Mouse (Mus musculus) limb, embryonic 14.5 days (tissue): ENCODE data around the gene Rubcn. TPM values are rescaled to one million over a fixed set of nuclear protein-coding genes. Genes with fewer than 3 reads are reported as not detected.

Experiments used
- ATAC-seq: fragments of 200-750 bp; cut with Nextera tagmentation; 2 replicates; pipeline ENCODE4 v1.8.0; 2017; ENCODE audit warnings: low read depth, moderate number of reproducible peaks, moderate TSS enrichment; ENCODE audit not compliant: low FRiP score
- DNase-seq: peaks from one replicate; pipeline ENCODE4 v3.0.0-alpha.2; 2015; ENCODE audit warnings: low spot score
- H3K27ac ChIP-seq: fragments of 300-500 bp; sonication (generic); replicated peaks from 2 replicates; pipeline ENCODE4 v1.5.1; 2014; ENCODE audit warnings: low read depth, mild to moderate bottlenecking, low read length, moderate library complexity, mixed read lengths
- H3K27me3 ChIP-seq: fragments of 300-500 bp; sonication (generic); 2 replicates; pipeline ENCODE4 v1.6.1; 2014; ENCODE audit warnings: low read length, mixed read lengths; ENCODE audit not compliant: control insufficient read depth, insufficient read depth
- H3K36me3 ChIP-seq: fragments of 300-500 bp; sonication (generic); 2 replicates; pipeline ENCODE4 v1.6.1; 2014; ENCODE audit warnings: mild to moderate bottlenecking, low read length, moderate library complexity, mixed read lengths; ENCODE audit not compliant: control insufficient read depth, insufficient read depth
- H3K4me1 ChIP-seq: fragments of 300-500 bp; sonication (generic); 2 replicates; pipeline ENCODE4 v1.6.1; 2014; ENCODE audit warnings: antibody characterized with exemption, low read length, mixed read lengths; ENCODE audit not compliant: control insufficient read depth, insufficient read depth
- H3K4me2 ChIP-seq: fragments of 300-500 bp; sonication (generic); replicated peaks from 2 replicates; pipeline ENCODE4 v1.6.1; 2014; ENCODE audit warnings: low read depth, mild to moderate bottlenecking, low read length, moderate library complexity; ENCODE audit not compliant: severe bottlenecking
- H3K4me3 ChIP-seq: fragments of 300-500 bp; sonication (generic); replicated peaks from 2 replicates; pipeline ENCODE4 v1.5.1; 2014; ENCODE audit warnings: low read length
- H3K9ac ChIP-seq: fragments of 300-500 bp; sonication (generic); 2 replicates; pipeline ENCODE4 v1.6.1; 2014; ENCODE audit warnings: mild to moderate bottlenecking, low read depth, low read length, moderate library complexity; ENCODE audit not compliant: severe bottlenecking
- H3K9me3 ChIP-seq: fragments of 300-500 bp; sonication (generic); 2 replicates; pipeline ENCODE4 v1.6.1; 2016; ENCODE audit warnings: low read length; ENCODE audit not compliant: control insufficient read depth
- POLR2A ChIP-seq: fragments of 200-500 bp; IDR thresholded peaks from 2 replicates; pipeline ENCODE4 v1.8.0; 2012; ENCODE audit warnings: inconsistent platforms, mild to moderate bottlenecking, moderate library complexity, borderline replicate concordance; ENCODE audit not compliant: insufficient read depth, insufficient read length; ENCODE audit errors: extremely low read depth
- WGBS: fragments of 180-500 bp; shearing (Covaris S2); extraction: QIAGEN DNeasy Blood & Tissue Kit; methylation state at CpG from one replicate; pipeline ENCODE4 v1.1.7; 2014; 5-methylcytosine and 5-hydroxymethylcytosine counted together
- polyA plus RNA-seq, 2 experiments: library from polyadenylated mRNA; depleted of rRNA in 1 of 2; stranded (reverse) in 1 of 2; unstranded in 1 of 2; fragments of >200 nt; fragmentation: Nextera tagmentation in 1 of 2; extraction: Ambion mirVana in 1 of 2; gene quantifications; 2 replicates each; pipeline versions ENCODE4 v1.2.1 to v1.2.3; 2012 to 2014

The Rubcn gene
- polyA plus RNA-seq, 2 experiments = 19.6 to 35.7 TPM

- peak; percentile 87; the same call in 1 of the 2 replicates for TF ChIP-seq POLR2A
- H3K27me3 ChIP-seq = no peaks in the 10 kb centered on the region
- DNase-seq (peak; percentile 92), ATAC-seq (peak; percentile 92)
- H3K27ac ChIP-seq = peak within 1 kb of the TSS; percentile 88
- H3K4me1 ChIP-seq = 0 out of 2 replicates have a peak, but pooled peaks cover 3% of the 10 kb centered on the region
- H3K9me3 ChIP-seq = no peaks in the 10 kb centered on the region
- 1% methylated on average over 50 of the region's 85 CpGs for WGBS
- H3K4me2 ChIP-seq = peak within 1 kb of the TSS; percentile 74
- peak within 1 kb of the TSS; percentile 97 for H3K9ac ChIP-seq
- peak within 1 kb of the TSS; percentile 94 for H3K4me3 ChIP-seq
- no peaks in the 10 kb centered on the region for H3K36me3 ChIP-seq
These were observed 36.6 kb upstream of the Rubcn start, which contains the start of gene Lrch3 for GRCm38 (mm10) chr16:32913937-32914881. TSS of gene Lrch3 (plus strand) at chr16:32914100.

GRCm38 (mm10) chr16:32913212-32913611, 35.6 kb upstream of the Rubcn start:
- TF ChIP-seq POLR2A = no peak
- WGBS = 55% methylated on average over 7 of the region's 7 CpGs
- no peak for ATAC-seq

GRCm38 (mm10) chr16:32906727-32907126, 29.2 kb upstream of the Rubcn start:
- H3K4me3 ChIP-seq = no peak overlapping the region
- no peak overlapping the region for H3K27ac ChIP-seq
- H3K36me3 ChIP-seq = peaks cover 38% of the 10 kb centered on the region
- WGBS = 75% methylated on average over 8 of the region's 8 CpGs
- DNase-seq = no peak
- H3K9ac ChIP-seq = no peak overlapping the region
- H3K4me1 ChIP-seq = no peaks in the 10 kb centered on the region
- H3K4me2 ChIP-seq = no peak overlapping the region
- no peak for TF ChIP-seq POLR2A
- no peaks in the 10 kb centered on the region for H3K9me3 ChIP-seq
- ATAC-seq = no peak
- H3K27me3 ChIP-seq = no peaks in the 10 kb centered on the region

More at GRCm38 (mm10) chr16:32913212-32913611, 35.6 kb upstream of the Rubcn start:
- H3K4me3 ChIP-seq = no peak overlapping the region
- H3K4me2 ChIP-seq = peak overlapping the region; percentile 74; the same call in 1 of the 2 replicates
- no peaks in the 10 kb centered on the region for H3K27me3 ChIP-seq
- no peak overlapping the region for H3K27ac ChIP-seq
- DNase-seq = no peak
- no peaks in the 10 kb centered on the region for H3K9me3 ChIP-seq
- H3K9ac ChIP-seq = 0 out of 2 replicates have a peak overlapping the region, but pooled peaks have one; percentile 97
- 0 out of 2 replicates have a peak, but pooled peaks cover 3% of the 10 kb centered on the region for H3K4me1 ChIP-seq
- H3K36me3 ChIP-seq = no peaks in the 10 kb centered on the region

GRCm38 (mm10) chr16:32906186-32906585, 28.6 kb upstream of the Rubcn start:
- WGBS = 77% methylated on average over 2 of the region's 2 CpGs
- no peaks in the 10 kb centered on the region for H3K4me1 ChIP-seq
- H3K4me2 ChIP-seq = no peak overlapping the region
- no peak overlapping the region for H3K4me3 ChIP-seq
- no peak overlapping the region for H3K9ac ChIP-seq
- H3K27ac ChIP-seq = no peak overlapping the region
- H3K9me3 ChIP-seq = no peaks in the 10 kb centered on the region
- TF ChIP-seq POLR2A = no peak
- no peaks in the 10 kb centered on the region for H3K27me3 ChIP-seq
- ATAC-seq (no peak), DNase-seq (no peak)
- H3K36me3 ChIP-seq = peaks cover 43% of the 10 kb centered on the region

GRCm38 (mm10) chr16:32902051-32902428, 24.5 kb upstream of the Rubcn start:
- Histone ChIP-seq H3K9me3 (no peaks in the 10 kb centered on the region), H3K27me3 (no peaks in the 10 kb centered on the region), H3K4me1 (no peaks in the 10 kb centered on the region), H3K27ac (no peak overlapping the region), H3K9ac (no peak overlapping the region), H3K36me3 (peaks cover 73% of the 10 kb centered on the region), H3K4me3 (no peak overlapping the region), H3K4me2 (no peak overlapping the region)
- WGBS = 67% methylated on average over 3 of the region's 3 CpGs
- DNase-seq (no peak), ATAC-seq (no peak)
- no peak for TF ChIP-seq POLR2A
